Mouse (Mus musculus) kidney, adult 2 months (tissue): Measurements from ENCODE around the gene Atp2b1. TPM values are rescaled to one million over a fixed set of nuclear protein-coding genes. Genes with fewer than 3 reads are reported as not detected.
"Not testable (repeated sequence)": the region's sequence is repeated elsewhere in the genome, so short reads cannot be mapped to it uniquely, and the experiment has no call there.

Experiments used
- DNase-seq: peaks from one replicate; pipeline ENCODE4 v3.0.0; 2021
- H3K27ac ChIP-seq: fragments of 200-500 bp; 2 replicates; pipeline ENCODE4 v1.5.1; 2012; ENCODE audit warnings: low read depth, low read length, control low read depth, inconsistent platforms; ENCODE audit not compliant: insufficient read depth
- H3K27me3 ChIP-seq: fragments of 200-500 bp; replicated peaks from 2 replicates; pipeline ENCODE4 v1.6.1; 2012; ENCODE audit warnings: mild to moderate bottlenecking, moderate library complexity, low read length, inconsistent platforms; ENCODE audit not compliant: control insufficient read depth, insufficient read depth
- H3K36me3 ChIP-seq: fragments of 200-500 bp; 2 replicates; pipeline ENCODE4 v1.6.1; 2012; ENCODE audit warnings: mild to moderate bottlenecking, moderate library complexity, low read length, inconsistent platforms; ENCODE audit not compliant: control insufficient read depth, insufficient read depth
- H3K4me1 ChIP-seq: fragments of 200-500 bp; 2 replicates; pipeline ENCODE4 v1.6.1; 2011; ENCODE audit warnings: low read length; ENCODE audit not compliant: control insufficient read depth, insufficient read depth
- H3K4me3 ChIP-seq: fragments of 200-500 bp; 2 replicates; pipeline ENCODE4 v1.5.1; 2011; ENCODE audit warnings: mild to moderate bottlenecking, low read depth, low read length, control low read depth; ENCODE audit not compliant: insufficient read depth
- CTCF ChIP-seq: fragments of 200-500 bp; conservative IDR thresholded peaks from 2 replicates; pipeline ENCODE4 v1.5.1; 2011; ENCODE audit warnings: low read depth, mild to moderate bottlenecking, control low read depth, low read length, moderate library complexity, mixed read lengths; ENCODE audit not compliant: insufficient read depth, insufficient read length
- POLR2A ChIP-seq: fragments of 200-500 bp; IDR thresholded peaks from one replicate; pipeline ENCODE4 v1.6.1; 2011; ENCODE audit warnings: low read depth, low read length, control low read depth
- WGBS: fragments of 180-500 bp; shearing (Covaris S2); methylation state at CpG from one replicate; pipeline ENCODE4 v1.1.7; 2018; 5-methylcytosine and 5-hydroxymethylcytosine counted together
- polyA plus RNA-seq: library from polyadenylated mRNA; depleted of rRNA; stranded (reverse); fragments of >200 nt; gene quantifications from 2 replicates; pipeline ENCODE4 v1.2.3, GENCODE M21; 2012

Gene Atp2b1
- polyA plus RNA-seq, 1 experiment: 13.3 TPM

DNA sequence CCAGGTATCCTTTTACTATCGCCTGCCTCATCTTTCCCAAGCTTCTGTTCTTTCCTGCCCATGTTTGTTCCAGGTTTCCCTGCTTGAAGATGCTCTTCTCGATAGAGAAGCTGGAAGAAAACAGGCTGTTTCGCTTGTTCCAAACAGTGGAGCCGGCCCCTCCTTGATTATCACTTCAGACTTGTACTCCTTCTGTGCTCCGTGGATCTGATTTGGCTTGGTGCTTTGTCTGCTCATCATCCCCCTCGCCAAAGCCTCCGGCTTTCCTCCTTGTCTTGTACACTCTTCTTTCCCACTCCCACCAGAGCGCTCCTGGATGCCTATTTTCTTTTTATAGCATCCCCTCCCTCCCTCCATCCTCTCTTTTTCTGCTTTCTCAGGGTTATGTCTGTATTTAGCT lies 79.0 kb downstream of the Atp2b1 start:
- no peak overlapping the region for H3K27ac ChIP-seq
- TF ChIP-seq POLR2A (no peak), CTCF (no peak)
- no peaks in the 10 kb centered on the region for H3K27me3 ChIP-seq
- no peak overlapping the region for H3K4me3 ChIP-seq
- WGBS: 89% methylated on average over 8 of the region's 8 CpGs
- DNase-seq: no peak
- H3K4me1 ChIP-seq: no peaks in the 10 kb centered on the region
- peaks cover 4% of the 10 kb centered on the region; the same call in 1 of the 2 replicates for H3K36me3 ChIP-seq

DNA sequence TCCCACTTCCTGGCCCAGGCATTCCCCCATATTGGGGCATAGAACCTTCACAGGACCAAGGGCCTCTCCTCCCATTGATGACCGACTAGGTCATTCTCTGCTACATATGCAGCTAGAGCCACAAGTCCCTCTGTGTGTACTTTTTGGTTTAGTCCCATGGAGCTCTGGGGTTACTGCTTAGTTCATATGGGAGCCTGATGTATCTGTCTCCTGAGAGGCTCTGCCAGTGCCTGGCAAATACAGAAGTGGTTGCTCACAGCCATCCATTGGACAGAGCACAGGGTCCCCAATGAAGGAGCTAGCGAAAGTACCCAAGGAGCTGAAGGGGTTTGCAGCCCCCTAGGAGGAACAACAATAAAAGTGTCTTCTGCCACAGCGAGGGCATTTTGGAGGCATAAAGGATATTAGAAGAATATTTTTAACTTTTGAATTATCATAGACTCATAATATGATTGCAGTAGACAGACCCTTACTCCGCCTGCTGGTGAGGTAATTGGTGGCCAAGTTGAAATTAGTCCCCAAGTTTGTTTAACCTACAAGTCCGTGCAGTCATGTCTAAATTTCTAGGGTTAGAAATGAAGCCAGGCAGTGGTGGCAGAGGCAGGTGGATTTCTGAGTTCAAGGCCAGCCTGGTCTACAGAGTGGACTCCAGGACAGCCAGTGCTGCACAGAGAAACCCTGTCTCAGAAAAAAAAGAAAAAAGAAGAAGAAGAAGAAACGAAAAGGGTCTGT lies 81.0 kb downstream of the Atp2b1 start:
- not testable (repeated sequence) for H3K4me1 ChIP-seq, H3K36me3 ChIP-seq, H3K27ac ChIP-seq, H3K27me3 ChIP-seq, DNase-seq, H3K4me3 ChIP-seq
- 87% methylated on average over 6 of the region's 6 CpGs for WGBS

DNA sequence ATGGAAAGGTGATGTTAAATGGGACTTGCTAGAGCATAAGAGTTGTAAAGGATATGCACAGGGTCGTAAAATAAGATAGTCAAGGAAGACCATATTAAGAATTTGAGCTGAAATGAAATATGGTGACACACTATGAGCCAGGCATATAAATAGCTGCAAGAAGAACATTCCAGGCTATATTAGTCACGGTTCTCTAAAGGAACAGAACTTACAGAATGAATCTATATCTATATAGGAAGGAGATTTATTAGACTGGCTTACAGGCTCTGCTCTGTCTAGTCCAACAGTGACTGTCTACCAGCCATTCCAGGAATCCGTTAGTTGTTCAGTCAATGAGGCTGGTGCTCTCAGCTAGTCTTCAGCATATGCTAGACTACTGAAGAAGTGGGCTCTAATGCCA lies 90.7 kb downstream of the Atp2b1 start:
- H3K4me3 ChIP-seq: no peak overlapping the region
- H3K4me1 ChIP-seq: no peaks in the 10 kb centered on the region
- TF ChIP-seq CTCF (no peak), POLR2A (no peak)
- no peak for DNase-seq
- peaks cover 1% of the 10 kb centered on the region for H3K36me3 ChIP-seq
- H3K27me3 ChIP-seq: no peaks in the 10 kb centered on the region
- WGBS: 84% methylated on average over 3 of the region's 3 CpGs
- no peak overlapping the region for H3K27ac ChIP-seq

DNA sequence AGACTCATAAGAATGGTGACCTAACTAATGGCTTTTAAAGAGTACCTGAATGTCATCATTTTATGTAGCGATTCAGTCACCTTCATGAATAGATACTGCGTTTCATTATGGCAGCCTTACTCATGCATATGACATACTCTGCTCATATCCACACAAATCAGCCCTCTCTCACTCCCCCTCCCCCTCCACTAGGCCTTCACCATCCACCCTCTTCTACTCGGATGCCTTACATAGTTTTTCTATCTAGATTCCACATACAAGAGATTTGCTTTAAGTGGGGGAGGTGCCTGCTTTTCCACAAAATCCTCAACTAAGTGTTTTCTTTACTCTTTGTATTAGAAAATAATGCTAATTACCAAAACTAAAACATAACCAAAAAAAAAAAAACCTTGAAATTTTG lies 96.9 kb downstream of the Atp2b1 start:
- WGBS: 77% methylated on average over 3 of the region's 3 CpGs
- Histone ChIP-seq H3K4me3 (no peak overlapping the region), H3K27me3 (no peaks in the 10 kb centered on the region), H3K27ac (no peak overlapping the region), H3K4me1 (no peaks in the 10 kb centered on the region), H3K36me3 (peaks cover 11% of the 10 kb centered on the region)
- no peak for TF ChIP-seq POLR2A
- no peak for TF ChIP-seq CTCF
- no peak for DNase-seq

DNA sequence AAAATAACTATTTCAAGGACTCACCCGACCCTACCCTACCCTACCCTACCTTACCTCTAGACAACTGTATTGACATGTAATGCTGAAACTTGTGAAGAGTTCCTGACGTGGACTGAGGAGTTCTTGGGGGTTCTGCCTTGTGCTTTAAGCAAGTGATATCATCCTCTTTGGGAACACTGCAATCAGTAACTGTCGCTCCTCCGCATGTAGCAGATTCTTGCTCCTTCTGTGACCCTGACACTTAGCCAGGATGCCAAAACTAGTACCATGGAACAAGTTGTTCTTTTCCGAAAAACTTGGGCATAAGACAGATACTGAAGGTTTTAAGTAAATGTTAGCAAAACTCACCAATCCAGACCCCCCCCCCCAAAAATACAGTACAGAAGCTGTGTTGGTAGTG lies 97.9 kb downstream of the Atp2b1 start:
- Histone ChIP-seq H3K4me3 (no peak overlapping the region), H3K36me3 (peaks cover 12% of the 10 kb centered on the region), H3K27ac (no peak overlapping the region), H3K27me3 (no peaks in the 10 kb centered on the region), H3K4me1 (no peaks in the 10 kb centered on the region)
- no peak for TF ChIP-seq CTCF
- TF ChIP-seq POLR2A: no peak
- DNase-seq: no peak
- 82% methylated on average over 5 of the region's 5 CpGs for WGBS

DNA sequence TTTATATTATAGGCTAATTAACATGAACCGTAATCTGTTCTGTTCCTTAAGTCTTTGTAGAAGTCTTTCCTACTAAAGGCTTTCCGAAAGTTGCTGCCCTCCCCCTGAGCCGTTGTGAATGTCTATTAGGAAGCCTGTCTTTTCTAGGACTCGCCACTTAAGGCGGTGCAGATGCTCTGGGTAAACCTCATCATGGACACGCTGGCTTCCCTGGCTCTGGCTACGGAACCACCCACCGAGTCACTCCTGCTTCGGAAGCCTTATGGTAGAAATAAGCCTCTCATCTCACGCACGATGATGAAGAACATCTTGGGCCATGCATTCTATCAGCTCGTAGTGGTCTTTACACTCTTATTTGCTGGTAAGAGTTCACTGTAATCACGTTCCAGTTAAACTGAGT lies 100.5 kb downstream of the Atp2b1 start:
- Histone ChIP-seq H3K4me1 (no peaks in the 10 kb centered on the region), H3K4me3 (no peak overlapping the region), H3K36me3 (peaks cover 11% of the 10 kb centered on the region), H3K27me3 (no peaks in the 10 kb centered on the region), H3K27ac (no peak overlapping the region)
- no peak for DNase-seq
- TF ChIP-seq CTCF (no peak), POLR2A (no peak)
- WGBS: 95% methylated on average over 13 of the region's 13 CpGs

DNA sequence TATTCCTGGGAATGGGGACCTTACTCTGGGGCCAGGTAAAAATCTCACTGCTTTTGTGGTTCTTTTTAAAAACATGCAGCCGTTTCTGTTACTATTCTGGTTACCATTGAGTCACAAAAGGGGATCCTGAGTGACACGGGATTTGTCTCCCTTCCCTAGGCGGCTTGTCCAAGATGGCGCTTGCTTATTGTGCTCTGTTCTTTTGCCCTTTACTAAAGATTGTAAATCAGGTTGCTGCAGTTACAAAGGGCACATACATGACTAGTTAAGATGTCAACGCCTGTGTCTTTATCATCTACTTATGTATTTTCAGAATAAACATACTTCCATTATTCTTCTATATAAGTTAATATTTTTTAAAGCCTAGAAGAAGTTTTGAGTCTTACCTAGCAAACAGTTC lies 102.8 kb downstream of the Atp2b1 start:
- DNase-seq: no peak
- Histone ChIP-seq H3K4me1 (no peaks in the 10 kb centered on the region), H3K27me3 (no peaks in the 10 kb centered on the region), H3K4me3 (no peak overlapping the region), H3K27ac (no peak overlapping the region), H3K36me3 (peaks cover 8% of the 10 kb centered on the region)
- TF ChIP-seq POLR2A (no peak), CTCF (no peak)
- 93% methylated on average over 5 of the region's 5 CpGs for WGBS
